Mouse (Mus musculus): ENCODE measurements around the gene Obox1.
"Not testable (repeated sequence)": the region's sequence is repeated elsewhere in the genome, so short reads cannot be mapped to it uniquely, and the experiment has no call there.

The Obox1 gene

GRCm38 (mm10) chr7:15388421-15388998 is at the start of gene Obox1, which contains the start of gene Obox2:
Obox1 (plus strand) TSS chr7:15388948.
Obox2 (plus strand) TSS chr7:15388721.
- not testable (repeated sequence) for DNase-seq

- DNase-seq: not testable (repeated sequence)
These were observed 10.6 kb downstream of the Obox1 start for GRCm38 (mm10) chr7:15399147-15399874.

- not testable (repeated sequence) for DNase-seq
These were observed 18.1 kb downstream of the Obox1 start for GRCm38 (mm10) chr7:15406816-15407215.

- not testable (repeated sequence) for DNase-seq
These were observed 29.3 kb downstream of the Obox1 start for GRCm38 (mm10) chr7:15418046-15418445.

- not testable (repeated sequence) for DNase-seq
These were observed 36.8 kb downstream of the Obox1 start for GRCm38 (mm10) chr7:15425537-15425936.

GRCm38 (mm10) chr7:15509411-15509810 is 120.7 kb downstream of the Obox1 start:
- not testable (repeated sequence) for DNase-seq

Data from cerebellum, adult 18-20 months (tissue).